Mouse (Mus musculus) CH12.LX (cell line): ENCODE data around the gene Lpin2. TPM values are rescaled to one million over a fixed set of nuclear protein-coding genes. Genes with fewer than 3 reads are reported as not detected.
A peak's percentile ranks its signal among the peaks of the same experiment; 100 is the strongest.

Experiments used
- DNase-seq: peaks from one replicate; pipeline ENCODE4 v3.0.0-alpha.2; 2013; ENCODE audit errors: extremely low read depth
- H3K27ac ChIP-seq: 2 replicates; pipeline ENCODE4 v1.5.1; 2012; ENCODE audit warnings: low read depth, mild to moderate bottlenecking, control low read depth, moderate library complexity; ENCODE audit not compliant: insufficient read depth
- H3K27me3 ChIP-seq: replicated peaks from 2 replicates; pipeline ENCODE3; 2012; ENCODE audit warnings: inconsistent platforms
- H3K36me3 ChIP-seq, 2 experiments: replicated peaks in 1 of 2; 2 replicates each; pipeline versions ENCODE3 to v1.6.1; 2012; ENCODE audit warnings: inconsistent platforms in 1 of 2, low read length in 1 of 2, mild to moderate bottlenecking in 1 of 2, mixed read lengths in 1 of 2, moderate library complexity in 1 of 2; ENCODE audit not compliant: control insufficient read depth in 1 of 2, insufficient read depth in 1 of 2
- H3K4me1 ChIP-seq, 2 experiments: 2 replicates each; pipeline ENCODE4 v1.6.1; 2012; ENCODE audit warnings: inconsistent platforms in 1 of 2, moderate library complexity in 1 of 2; ENCODE audit not compliant: insufficient read depth in 2 of 2, control insufficient read depth in 1 of 2
- H3K4me2 ChIP-seq: 2 replicates; pipeline ENCODE4 v1.6.1; 2012; ENCODE audit warnings: low read depth, mild to moderate bottlenecking, control low read depth; ENCODE audit not compliant: poor library complexity, insufficient read depth, severe bottlenecking
- H3K4me3 ChIP-seq, 3 experiments: fragments of 150-350 bp in 1 of 3; sonication (generic) in 1 of 3; replicated peaks in 1 of 3; 2 replicates each; pipeline versions ENCODE3 to v1.5.1; 2011 to 2012; ENCODE audit warnings: low read depth in 2 of 3, low read length in 2 of 3, mild to moderate bottlenecking in 2 of 3, moderate library complexity in 2 of 3, control low read depth in 1 of 3, improper control_type of control experiment in 1 of 3, inconsistent platforms in 1 of 3, mixed read lengths in 1 of 3; ENCODE audit not compliant: poor library complexity in 1 of 3
- H3K79me2 ChIP-seq: replicated peaks from 2 replicates; pipeline ENCODE4 v1.6.1; 2012; ENCODE audit warnings: mild to moderate bottlenecking, moderate library complexity; ENCODE audit not compliant: control insufficient read depth, poor library complexity, insufficient read depth, severe bottlenecking; ENCODE audit errors: extremely low read depth
- H3K9ac ChIP-seq: 2 replicates; pipeline ENCODE4 v1.6.1; 2012; ENCODE audit warnings: low read depth, mild to moderate bottlenecking, control low read depth, moderate library complexity; ENCODE audit not compliant: insufficient read depth
- H3K9me3 ChIP-seq: replicated peaks from 2 replicates; pipeline ENCODE3; 2012; ENCODE audit warnings: low read length, inconsistent platforms, mixed read lengths
- BHLHE40 ChIP-seq: IDR thresholded peaks from 2 replicates; pipeline ENCODE4 v1.6.1; 2011; ENCODE audit warnings: mild to moderate bottlenecking, low read depth, low read length, improper control_type of control experiment
- CHD1 ChIP-seq: IDR thresholded peaks from 2 replicates; pipeline ENCODE4 v1.6.1; 2012; ENCODE audit warnings: low read depth, low read length, improper control_type of control experiment, inconsistent platforms
- CHD2 ChIP-seq: IDR thresholded peaks from 2 replicates; pipeline ENCODE4 v1.6.1; 2011; ENCODE audit warnings: low read length, improper control_type of control experiment
- CTCF ChIP-seq, 2 experiments: IDR thresholded peaks in 1 of 2; conservative IDR thresholded peaks in 1 of 2; 2 replicates each; pipeline ENCODE4 v1.5.1; 2011 to 2012; ENCODE audit warnings: low read depth in 2 of 2, low read length in 2 of 2, improper control_type of control experiment in 1 of 2, inconsistent platforms in 1 of 2, mild to moderate bottlenecking in 1 of 2, moderate library complexity in 1 of 2
- ELF1 ChIP-seq: IDR thresholded peaks from 2 replicates; pipeline ENCODE4 v1.6.1; 2014; ENCODE audit warnings: low read depth, mild to moderate bottlenecking, inconsistent platforms, low read length, improper control_type of control experiment
- EP300 ChIP-seq: IDR thresholded peaks from 2 replicates; pipeline ENCODE4 v1.6.1; 2011; ENCODE audit warnings: low read length, improper control_type of control experiment
- ETS1 ChIP-seq: conservative IDR thresholded peaks from 2 replicates; pipeline ENCODE4 v1.6.1; 2012; ENCODE audit warnings: low read depth, mild to moderate bottlenecking, inconsistent platforms, low read length, improper control_type of control experiment, moderate library complexity
- GABPA ChIP-seq: IDR thresholded peaks from 2 replicates; pipeline ENCODE4 v1.6.1; 2012; ENCODE audit warnings: low read depth, low read length, improper control_type of control experiment, inconsistent platforms; ENCODE audit not compliant: insufficient replicate concordance
- HCFC1 ChIP-seq: IDR thresholded peaks from 2 replicates; pipeline ENCODE4 v1.6.1; 2012; ENCODE audit warnings: low read depth, mild to moderate bottlenecking, inconsistent platforms, low read length, improper control_type of control experiment
- IRF4 ChIP-seq: IDR thresholded peaks from 2 replicates; pipeline ENCODE4 v1.6.1; 2014; ENCODE audit warnings: low read depth, mild to moderate bottlenecking, inconsistent platforms, low read length, improper control_type of control experiment
- JUN ChIP-seq: IDR thresholded peaks from 2 replicates; pipeline ENCODE4 v1.6.1; 2011; ENCODE audit warnings: low read depth, mild to moderate bottlenecking, low read length, improper control_type of control experiment, moderate library complexity; ENCODE audit not compliant: insufficient read depth
- JUND ChIP-seq: conservative IDR thresholded peaks from 2 replicates; pipeline ENCODE4 v1.6.1; 2011; ENCODE audit warnings: low read depth, low read length, improper control_type of control experiment
- MAFK ChIP-seq: IDR thresholded peaks from 2 replicates; pipeline ENCODE4 v1.6.1; 2011; ENCODE audit warnings: low read length, improper control_type of control experiment; ENCODE audit not compliant: insufficient replicate concordance
- MEF2A ChIP-seq: IDR thresholded peaks from 2 replicates; pipeline ENCODE4 v1.6.1; 2014; ENCODE audit warnings: low read depth, mild to moderate bottlenecking, inconsistent platforms, low read length, improper control_type of control experiment, borderline replicate concordance
- MYC ChIP-seq: IDR thresholded peaks from 2 replicates; pipeline ENCODE4 v1.6.1; 2011; ENCODE audit warnings: low read depth, mild to moderate bottlenecking, improper control_type of control experiment, low read length
- POLR2A ChIP-seq: IDR thresholded peaks from 2 replicates; pipeline ENCODE4 v1.6.1; 2011; ENCODE audit warnings: low read depth, mild to moderate bottlenecking, improper control_type of control experiment, low read length
- POLR2AphosphoS2 ChIP-seq: IDR thresholded peaks from 2 replicates; pipeline ENCODE4 v1.6.1; 2011; ENCODE audit warnings: low read depth, low read length, improper control_type of control experiment
- SIN3A ChIP-seq: IDR thresholded peaks from 2 replicates; pipeline ENCODE4 v1.6.1; 2012; ENCODE audit warnings: low read length, improper control_type of control experiment, inconsistent platforms
- TCF12 ChIP-seq: IDR thresholded peaks from 2 replicates; pipeline ENCODE4 v1.6.1; 2014; ENCODE audit warnings: low read depth, mild to moderate bottlenecking, inconsistent platforms, low read length, improper control_type of control experiment
- USF1 ChIP-seq: IDR thresholded peaks from 2 replicates; pipeline ENCODE4 v1.6.1; 2014; ENCODE audit warnings: low read depth, mild to moderate bottlenecking, inconsistent platforms, low read length, improper control_type of control experiment
- USF2 ChIP-seq: conservative IDR thresholded peaks from 2 replicates; pipeline ENCODE4 v1.6.1; 2011; ENCODE audit warnings: low read depth, low read length, improper control_type of control experiment
- ZKSCAN1 ChIP-seq: IDR thresholded peaks from 2 replicates; pipeline ENCODE4 v1.6.1; 2012; ENCODE audit warnings: low read depth, inconsistent platforms, low read length, improper control_type of control experiment, borderline replicate concordance
- ZNF384 ChIP-seq: IDR thresholded peaks from 2 replicates; pipeline ENCODE4 v1.6.1; 2012; ENCODE audit warnings: low read depth, low read length, improper control_type of control experiment, inconsistent platforms
- dilution Hi-C: fragments of 300-500 bp; cut with MboI; formaldehyde crosslinking; loops from 2 replicates; pipeline ENCODE4 v1.14.3; 2020; ENCODE audit warnings: low sequenced_read_pairs; ENCODE audit not compliant: extremely low pct_unique_long_range_greater_than_20kb, extremely low pct_ligation_motif_present
- in situ Hi-C: fragments of 300-500 bp; cut with MboI; formaldehyde crosslinking; loops from 3 replicates; pipeline ENCODE4 v1.14.3; 2019; ENCODE audit warnings: low sequenced_read_pairs, low pct_ligation_motif_present, low pct_unique_long_range_greater_than_20kb, mixed read lengths
- polyA plus RNA-seq: library from polyadenylated mRNA; unstranded; fragments of >175 nt; gene quantifications from 2 replicates; pipeline ENCODE4 v1.2.1, GENCODE M21; 2012; ENCODE audit warnings: low read depth; ENCODE audit not compliant: insufficient read length
- total RNA-seq, 2 experiments: library from RNA; depleted of rRNA; stranded (reverse); fragments of 300-350 nt in 1 of 2; fragments of >200 nt in 1 of 2; gene quantifications; 2 replicates each; pipeline ENCODE4 v1.2.3; 2012 to 2014

The Lpin2 gene
- total and polyA plus RNA-seq, 3 experiments, result 25.4 to 31.4 (median 28.1) TPM

DNA sequence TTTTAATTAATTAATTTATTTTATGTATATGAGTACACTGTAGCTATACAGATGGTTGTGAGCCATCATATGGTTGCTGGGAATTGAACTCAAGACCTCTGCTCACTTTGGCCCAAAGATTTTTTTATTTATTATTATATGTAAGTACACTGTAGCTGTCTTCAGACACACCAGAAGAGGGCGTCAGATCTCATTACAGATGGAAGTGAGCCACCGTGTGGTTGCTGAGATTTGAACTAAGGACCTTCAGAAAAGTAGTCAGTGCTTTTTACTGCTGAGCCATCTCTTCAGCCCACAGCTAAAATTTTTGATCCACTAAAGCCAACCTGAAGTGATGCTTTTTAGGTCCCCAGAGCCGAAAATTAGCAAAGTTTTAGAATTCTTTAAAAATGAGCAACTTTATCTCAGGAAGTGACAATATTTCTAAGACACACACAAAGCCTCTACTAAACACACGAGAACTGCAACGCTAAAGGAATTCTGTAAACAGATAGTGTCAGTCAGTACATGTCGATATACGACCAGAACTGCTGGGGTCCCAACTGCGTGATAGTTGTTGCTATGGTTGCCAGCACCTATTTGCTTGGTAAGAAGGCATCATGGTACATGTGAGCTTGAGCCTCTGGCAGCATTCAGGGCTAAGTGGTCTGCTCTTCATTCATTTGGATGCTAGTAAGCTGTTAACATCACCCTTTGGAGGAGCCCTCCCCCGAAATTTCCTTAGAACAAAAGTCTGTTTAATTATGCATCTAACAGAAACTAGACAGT lies 45.0 kb downstream of the Lpin2 start:
- Histone ChIP-seq H3K27me3 (no peaks in the 10 kb centered on the region), H3K4me2 (no peak overlapping the region), H3K9ac (no peak overlapping the region), H3K9me3 (no peaks in the 10 kb centered on the region)
- in situ Hi-C loops, result no loop called here
- no peak for TF ChIP-seq CHD2
- TF ChIP-seq USF1, result no peak
- no peak for TF ChIP-seq EP300
- no peak for TF ChIP-seq MYC
- TF ChIP-seq TCF12, result no peak
- TF ChIP-seq CTCF (conservative IDR thresholded peaks at IDR 0.05 in 1 of 2, IDR thresholded peaks at IDR 0.05 in 1 of 2; ENCODE audit: low read depth in 2 of 2, low read length in 2 of 2), result peak in 1 of 2 experiments; percentile 50; a peak in 2 of 4 replicates
- TF ChIP-seq, all 38 proteins: peak for 1
- dilution Hi-C loops, result no loop called here
- no peak for DNase-seq
- H3K36me3 ChIP-seq, result peaks cover 17 to 44% of the 10 kb centered on the region in 2 experiments
- no peak overlapping the region for H3K27ac ChIP-seq
- H3K79me2 ChIP-seq, result 0 out of 2 replicates have a peak, but pooled peaks cover 4% of the 10 kb centered on the region
- H3K4me3 ChIP-seq, result no peak overlapping the region
- peaks cover 9 to 49% of the 10 kb centered on the region in 2 experiments for H3K4me1 ChIP-seq

DNA sequence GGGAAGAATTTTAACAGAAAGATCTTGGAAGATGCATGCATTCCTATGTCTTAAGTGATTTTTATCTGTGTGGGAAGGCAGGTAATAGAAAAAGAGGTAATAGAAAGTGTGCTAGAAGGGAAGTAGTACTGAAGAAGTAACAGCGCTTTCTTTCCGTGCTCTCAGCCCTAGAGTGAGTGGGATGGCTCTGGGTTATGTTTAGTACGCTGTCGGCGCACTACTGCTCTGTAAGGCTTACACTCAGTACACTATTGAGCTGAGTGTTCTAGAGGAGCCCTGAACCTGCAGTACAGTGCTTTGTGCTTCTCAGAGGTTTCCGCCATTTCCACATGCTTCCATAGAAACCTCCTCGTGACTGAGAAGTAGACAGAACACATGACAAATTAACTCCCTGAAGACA lies 46.3 kb downstream of the Lpin2 start:
- Histone ChIP-seq H3K4me3 (no peak overlapping the region), H3K36me3 (peaks cover 28 to 52% of the 10 kb centered on the region in 2 experiments), H3K27ac (no peak overlapping the region), H3K4me1 (peaks cover 2 to 37% of the 10 kb centered on the region in 2 experiments; a peak in 3 of 4 replicates), H3K9ac (no peak overlapping the region), H3K27me3 (no peaks in the 10 kb centered on the region), H3K4me2 (no peak overlapping the region), H3K79me2 (0 out of 2 replicates have a peak, but pooled peaks cover 2% of the 10 kb centered on the region), H3K9me3 (no peaks in the 10 kb centered on the region)
- no peak for TF ChIP-seq CHD1
- no peak for TF ChIP-seq USF2
- no peak for TF ChIP-seq POLR2AphosphoS2
- TF ChIP-seq ETS1, result no peak
- no peak for TF ChIP-seq EP300
- TF ChIP-seq IRF4, result no peak
- TF ChIP-seq HCFC1, result no peak
- no peak for TF ChIP-seq GABPA
- TF ChIP-seq MEF2A, result no peak
- TF ChIP-seq TCF12, result no peak
- no peak for TF ChIP-seq BHLHE40
- TF ChIP-seq ELF1, result no peak
- no peak for TF ChIP-seq JUND
- TF ChIP-seq SIN3A, result no peak
- no peak for TF ChIP-seq ZNF384
- no peak for TF ChIP-seq MAFK
- TF ChIP-seq POLR2A, result no peak
- no peak for TF ChIP-seq JUN
- TF ChIP-seq ZKSCAN1, result no peak
- in situ Hi-C loops, result no loop called here
- DNase-seq, result no peak
- dilution Hi-C loops, result no loop called here
